In the genomic region with DNA sequence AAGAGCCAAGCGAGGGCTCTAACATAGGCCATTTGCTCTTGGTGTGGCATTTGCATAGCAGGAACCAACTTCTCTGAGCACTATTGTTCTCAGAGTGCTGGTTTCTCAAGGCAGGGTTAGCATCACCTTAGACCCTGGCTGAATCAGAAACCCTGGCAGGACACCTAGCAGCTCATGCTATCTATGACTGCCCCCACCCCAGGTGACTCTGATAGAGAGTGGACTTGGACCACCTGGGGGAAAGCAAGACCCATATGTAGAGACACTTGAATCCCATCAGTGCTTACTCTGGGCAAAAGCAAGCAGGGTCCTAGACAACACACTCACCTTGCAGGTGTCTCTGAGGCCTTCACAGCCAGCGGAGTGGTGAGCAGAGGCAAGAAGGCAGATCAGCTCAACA, we compare ENCODE assay signal across 22 mouse cellular contexts.
A peak's percentile ranks its signal among the peaks of the same experiment; 100 is the strongest.
DNase-seq lines count a peak whose midpoint lies in the region; ATAC-seq lines count a peak whose summit lies in the region.
"Had no signal": no experiment of that assay in that cellular context is flagged by ENCODE, and none has a peak within 500 bp of the region (broad histone marks: within the 10 kb centered on the region; RNA-seq: fewer than 3 reads in every experiment).

No protein-coding gene starts in this region.

- H3K9me3 ChIP-seq in liver, embryonic 11.5 days (ENCODE audit: control insufficient read depth, low read length): no peaks in the 10 kb centered on the region
- H3K9me3 ChIP-seq: forebrain, embryonic 15.5 days; G1E had no signal

- peak; percentile 79 for DNase-seq in heart, adult 11 months
- DNase-seq in heart, postnatal 25 days (ENCODE audit: low spot score): no peak
- peak; percentile 10 for DNase-seq in liver, embryonic 11.5 days (ENCODE audit: low spot score)
- no peak for DNase-seq in liver
- peak; percentile 14 for DNase-seq in testis, postnatal 10 days (ENCODE audit: low spot score)
- no peak for DNase-seq in testis, postnatal 14 days (ENCODE audit: low spot score)
- DNase-seq: adrenal gland, postnatal 10 days; adrenal gland, postnatal 36 days; B cell, adult 2 months; cerebellum, adult 18-20 months; cerebellum, adult 9-10 months; cerebellum, postnatal 14 days; gastrocnemius, postnatal 25 days; heart, adult 2 months; heart, postnatal 4 days had no signal

- no peaks in the 10 kb centered on the region for H3K27me3 ChIP-seq in liver, embryonic 11.5 days (replicated peaks; ENCODE audit: control insufficient read depth, insufficient read depth, low read length)
- H3K27me3 ChIP-seq: forebrain, embryonic 15.5 days had no signal

- WGBS in liver, embryonic 11.5 days: 75% methylated on average over 2 of the region's 2 CpGs

- no peak overlapping the region for H3K4me3 ChIP-seq in liver, embryonic 11.5 days (ENCODE audit: low read depth, low read length)
- H3K4me3 ChIP-seq: forebrain, embryonic 10.5 days; forebrain, embryonic 15.5 days; heart, adult 2 months had no signal

- intact Hi-C loops in heart, postnatal 25 days (cut with DNase I): no loop called here

- no peaks in the 10 kb centered on the region for H3K36me3 ChIP-seq in liver, embryonic 11.5 days (ENCODE audit: control insufficient read depth, insufficient read depth, low read length)
- H3K36me3 ChIP-seq: forebrain, embryonic 10.5 days; forebrain, embryonic 15.5 days; G1E had no signal

- ATAC-seq in liver, embryonic 11.5 days (replicated peaks; ENCODE audit: low FRiP score): no peak
- ATAC-seq: forebrain, embryonic 15.5 days; hindbrain, postnatal 0 days; Patski had no signal

- H3K27ac ChIP-seq in liver, embryonic 11.5 days (ENCODE audit: low read depth, low read length): no peak overlapping the region
- H3K27ac ChIP-seq: forebrain, embryonic 10.5 days; forebrain, embryonic 15.5 days; heart, adult 2 months; hindbrain, embryonic 14.5 days; hindbrain, postnatal 0 days had no signal

- H3K4me1 ChIP-seq in liver, embryonic 11.5 days (replicated peaks; ENCODE audit: control insufficient read depth, insufficient read depth, low read length): no peaks in the 10 kb centered on the region
- H3K4me1 ChIP-seq: forebrain, embryonic 10.5 days; forebrain, embryonic 15.5 days had no signal

- H3K9ac ChIP-seq in liver, embryonic 11.5 days (ENCODE audit: low read depth, low read length): no peak overlapping the region
- H3K9ac ChIP-seq: forebrain, embryonic 15.5 days; hindbrain, embryonic 14.5 days had no signal

- H3K4me2 ChIP-seq in liver, embryonic 11.5 days: no peak overlapping the region
- H3K4me2 ChIP-seq: forebrain, embryonic 15.5 days; heart, embryonic 11.5 days; hindbrain, embryonic 14.5 days had no signal

Comparison
In these comparisons a context has a peak if more than half of its experiments do, and no peak if none do; other contexts are left out.
1. DNase-seq: peak in heart, adult 11 months (single experiment), liver, embryonic 11.5 days (single experiment) and testis, postnatal 10 days (single experiment); none in heart, postnatal 25 days (single experiment), liver (single experiment) and testis, postnatal 14 days (single experiment).